Mouse (Mus musculus): ENCODE results near the gene Fem1a. TPM values are rescaled to one million over a fixed set of nuclear protein-coding genes. Genes with fewer than 3 reads are reported as not detected.

Fem1a gene
- polyA plus RNA-seq, 1 experiment from 2014 or later: 15.5 TPM

DNA sequence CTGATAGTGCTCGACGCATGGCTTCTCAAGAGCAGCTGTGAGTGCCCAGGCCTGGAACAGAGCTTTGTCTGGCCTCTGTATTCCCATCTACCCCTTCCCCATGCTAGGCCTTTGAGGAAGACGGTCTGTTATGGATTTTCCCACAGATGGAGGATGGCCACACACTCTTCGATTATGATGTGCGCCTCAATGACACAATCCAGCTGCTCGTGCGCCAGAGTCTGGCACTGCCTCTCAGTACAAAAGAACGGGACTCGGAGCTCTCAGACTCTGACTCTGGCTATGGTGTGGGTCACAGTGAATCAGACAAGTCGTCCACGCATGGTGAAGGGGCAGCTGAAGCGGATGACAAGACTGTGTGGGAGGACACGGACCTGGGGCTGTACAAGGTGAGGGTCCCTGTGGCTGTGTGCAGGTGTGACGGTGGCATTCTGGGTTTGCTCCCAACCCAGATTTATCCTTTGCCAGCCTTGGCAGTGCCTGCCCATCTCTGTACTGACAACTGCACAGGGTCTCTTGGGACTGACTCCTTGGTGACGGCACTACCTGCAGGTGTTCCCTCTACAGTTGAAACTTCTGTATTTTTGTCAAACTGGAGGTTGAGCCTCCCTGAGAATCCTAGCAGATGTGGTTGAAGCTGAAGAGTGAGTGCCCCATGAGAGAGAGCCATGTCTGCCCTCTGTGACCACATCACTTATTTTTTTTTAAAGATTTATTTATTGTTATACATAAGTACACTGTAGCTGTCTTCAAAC, 52.8 kb downstream of the Fem1a start:
- H3K4me1 ChIP-seq (ENCODE audit: control insufficient read depth, insufficient read depth, low read length): 0 out of 2 replicates have a peak, but pooled peaks cover 3% of the 10 kb centered on the region
- H3K9ac ChIP-seq (ENCODE audit: low read depth, low read length): no peak overlapping the region
- no peaks in the 10 kb centered on the region for H3K9me3 ChIP-seq (replicated peaks; ENCODE audit: control insufficient read depth, low read length, poor library complexity, severe bottlenecking)
- H3K27ac ChIP-seq (ENCODE audit: low read length): no peak overlapping the region
- no peak for ATAC-seq
- no peak overlapping the region for H3K4me3 ChIP-seq (ENCODE audit: low read depth, low read length)
- WGBS: 90% methylated on average over 15 of the region's 15 CpGs
- no peaks in the 10 kb centered on the region for H3K27me3 ChIP-seq (ENCODE audit: control insufficient read depth, insufficient read depth, low read depth, low read length)
- H3K36me3 ChIP-seq (ENCODE audit: control insufficient read depth, insufficient read depth, low read length): no peaks in the 10 kb centered on the region; the same call in 1 of the 2 replicates
- H3K4me2 ChIP-seq (ENCODE audit: low read length): no peak overlapping the region

MicroRNAs encoded within 50 kb of the gene (microRNA counts, 519-probe panel; counts per million panel counts)
- microRNA mmu-miR-7b: 2,646 counts per million, percentile 79 among the panel's probes with 10 or more counts

Small RNA genes within 50 kb of the gene (microRNA-seq; reads per million reads assigned to microRNA genes)
- 3,671 reads per million, percentile 88 among the genes with 10 or more reads in this experiment for gene Mir7b

Other genes with a start within 250 kb of the Fem1a start
- 102 and 108 TPM in 2 replicates for gene Sh3gl1, start 220.2 kb upstream of the Fem1a start, polyA plus RNA-seq (2015; fragmentation: Nextera tagmentation; extraction: Ambion mirVana)
- 3.6 and 5.0 TPM in 2 replicates for gene Chaf1a, start 216.4 kb upstream of the Fem1a start, polyA plus RNA-seq (2015; fragmentation: Nextera tagmentation; extraction: Ambion mirVana)
- gene Ubxn6, start 181.8 kb upstream of the Fem1a start, polyA plus RNA-seq (2015; fragmentation: Nextera tagmentation; extraction: Ambion mirVana): 84.0 and 88.5 TPM in 2 replicates
- gene Hdgfl2, start 177.2 kb upstream of the Fem1a start, polyA plus RNA-seq (2015; fragmentation: Nextera tagmentation; extraction: Ambion mirVana): 140 and 148 TPM in 2 replicates
- 0.05 and 0.15 TPM in 2 replicates for gene Plin4, start 147.0 kb upstream of the Fem1a start, polyA plus RNA-seq (2015; fragmentation: Nextera tagmentation; extraction: Ambion mirVana)
- gene Plin5, start 139.2 kb upstream of the Fem1a start, polyA plus RNA-seq (2015; fragmentation: Nextera tagmentation; extraction: Ambion mirVana): 1.2 and 2.8 TPM in 2 replicates
- 0.25 and 0.30 TPM in 2 replicates for gene Lrg1, start 134.8 kb upstream of the Fem1a start, polyA plus RNA-seq (2015; fragmentation: Nextera tagmentation; extraction: Ambion mirVana)
- gene Sema6b, start 116.5 kb upstream of the Fem1a start, polyA plus RNA-seq (2015; fragmentation: Nextera tagmentation; extraction: Ambion mirVana): 13.2 and 14.4 TPM in 2 replicates
- 10.5 and 10.8 TPM in 2 replicates for gene Tnfaip8l1, start 94.3 kb upstream of the Fem1a start, polyA plus RNA-seq (2015; fragmentation: Nextera tagmentation; extraction: Ambion mirVana)
- 65.7 and 71.5 TPM in 2 replicates for gene Mydgf, start 72.9 kb upstream of the Fem1a start, polyA plus RNA-seq (2015; fragmentation: Nextera tagmentation; extraction: Ambion mirVana)
- 24.2 and 25.4 TPM in 2 replicates for gene Dpp9, start 37.9 kb upstream of the Fem1a start, polyA plus RNA-seq (2015; fragmentation: Nextera tagmentation; extraction: Ambion mirVana)
- gene Ticam1, start 20.0 kb downstream of the Fem1a start, polyA plus RNA-seq (2015; fragmentation: Nextera tagmentation; extraction: Ambion mirVana): 1.3 TPM in 2 replicates
- 10.7 and 12.3 TPM in 2 replicates for gene Plin3, start 36.1 kb downstream of the Fem1a start, polyA plus RNA-seq (2015; fragmentation: Nextera tagmentation; extraction: Ambion mirVana)
- gene Arrdc5, start 43.5 kb downstream of the Fem1a start, polyA plus RNA-seq (2015; fragmentation: Nextera tagmentation; extraction: Ambion mirVana): not detected in 2 replicates
- 11.6 and 15.6 TPM in 2 replicates for gene Uhrf1, start 46.5 kb downstream of the Fem1a start, polyA plus RNA-seq (2015; fragmentation: Nextera tagmentation; extraction: Ambion mirVana)
- 63.7 and 75.3 TPM in 2 replicates for gene Kdm4b, start 69.3 kb downstream of the Fem1a start, polyA plus RNA-seq (2015; fragmentation: Nextera tagmentation; extraction: Ambion mirVana)
- 293 and 299 TPM in 2 replicates for gene Ptprs, start 219.7 kb downstream of the Fem1a start, polyA plus RNA-seq (2015; fragmentation: Nextera tagmentation; extraction: Ambion mirVana)